Mouse (Mus musculus) right cerebral cortex, postnatal 36 days (tissue): ENCODE data around the gene Eml2.

ENCODE experiments used
- DNase-seq, 2 experiments: peaks; one replicate each; pipeline ENCODE4 v3.0.0; 2022; ENCODE audit warnings: low spot score in 2 of 2, mixed read lengths in 1 of 2

Gene Eml2

DNA sequence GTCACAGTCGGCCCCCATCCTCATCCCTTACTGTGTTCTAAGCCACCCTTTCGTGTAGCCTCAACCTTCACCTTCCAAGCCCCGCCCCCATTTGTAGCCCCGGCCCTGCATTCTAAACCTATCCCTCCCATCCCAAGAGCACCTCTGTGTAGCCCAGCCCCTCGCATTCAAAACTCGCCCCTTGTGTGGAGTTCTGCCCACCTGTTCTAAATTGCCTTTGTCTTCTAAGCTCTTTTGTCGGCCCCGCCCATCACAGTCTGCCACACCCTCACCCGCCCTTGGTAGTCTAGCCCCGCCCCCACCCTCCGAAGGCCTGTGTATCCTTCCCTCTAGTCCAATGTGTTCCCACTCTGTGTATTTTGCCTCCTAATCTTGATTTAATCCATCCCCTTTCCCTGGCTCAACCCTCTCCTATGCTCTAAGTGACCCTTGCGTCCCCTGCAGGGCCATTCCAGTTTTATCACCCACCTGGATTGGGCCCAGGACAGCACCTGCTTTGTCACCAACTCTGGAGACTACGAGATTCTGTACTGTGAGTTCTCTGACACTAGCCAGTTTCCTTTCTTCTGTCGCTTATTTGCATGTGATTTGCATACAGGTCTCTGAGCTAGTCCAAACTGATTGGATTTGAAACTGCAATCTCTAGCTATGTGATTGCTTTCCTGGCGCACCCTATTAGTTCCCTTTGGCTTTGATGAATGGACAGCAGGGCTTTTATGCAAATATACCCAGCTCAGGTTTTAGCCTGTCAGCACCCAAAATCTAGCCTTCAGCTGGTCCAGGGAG lies 26.0 kb downstream of the Eml2 start:
- no peak for DNase-seq

DNA sequence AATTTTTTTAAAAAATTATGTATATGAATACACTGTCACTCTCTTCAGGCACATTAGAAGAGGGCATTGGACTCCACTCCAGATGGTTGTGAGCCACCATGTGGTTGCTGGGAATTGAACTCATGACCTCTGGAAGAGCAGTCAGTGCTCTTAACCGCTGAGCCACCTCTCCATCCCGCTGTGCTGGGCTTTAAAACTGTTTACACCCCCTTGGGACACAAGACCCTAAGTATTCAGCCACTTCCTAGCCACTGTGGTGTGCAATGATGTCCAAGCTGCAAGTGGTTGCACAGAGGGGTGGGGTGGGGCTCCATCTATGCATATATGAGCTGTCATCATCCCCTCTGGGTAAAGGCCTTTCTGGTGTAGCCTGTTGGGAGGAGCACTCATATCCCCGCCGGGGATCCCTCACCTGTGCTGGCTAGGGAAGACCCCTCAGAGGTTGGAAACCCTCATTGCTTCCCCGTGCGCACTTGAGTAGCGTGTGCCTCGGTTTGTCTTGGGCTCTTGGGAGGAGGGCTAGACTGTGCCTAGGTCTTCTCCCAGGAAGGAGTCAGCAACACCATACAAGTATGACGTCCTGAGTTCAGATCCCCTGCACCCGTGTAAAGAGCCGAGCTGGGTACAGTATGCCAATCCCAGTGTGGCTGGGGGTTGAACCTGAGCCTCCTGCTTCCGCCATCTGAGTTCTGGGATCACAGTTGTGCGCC lies 32.1 kb downstream of the Eml2 start:
- DNase-seq = no peak

- no peak for DNase-seq
Observed at GRCm38 (mm10) chr7:19208944-19209472, 32.8 kb downstream of the Eml2 start.

DNA sequence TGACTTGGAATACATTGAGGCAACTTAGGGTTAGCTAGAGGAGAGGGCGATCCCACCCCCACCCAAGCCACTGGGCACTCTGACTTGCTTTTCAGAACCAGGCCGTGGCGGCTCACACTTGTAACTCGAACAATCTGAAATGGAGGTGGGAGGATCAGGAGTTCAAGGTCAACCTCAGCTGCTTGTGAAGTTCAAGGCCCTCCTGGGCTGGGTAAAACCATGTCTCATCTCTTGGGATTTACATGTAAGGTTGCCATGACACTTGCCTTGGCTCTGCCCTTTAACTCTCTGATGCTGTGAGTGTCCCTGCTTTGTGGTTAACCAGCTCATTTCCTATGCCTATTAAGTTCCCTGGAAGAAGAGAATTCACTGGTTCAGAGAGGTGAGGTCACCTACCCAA lies 33.3 kb downstream of the Eml2 start:
- no peak for DNase-seq

DNA sequence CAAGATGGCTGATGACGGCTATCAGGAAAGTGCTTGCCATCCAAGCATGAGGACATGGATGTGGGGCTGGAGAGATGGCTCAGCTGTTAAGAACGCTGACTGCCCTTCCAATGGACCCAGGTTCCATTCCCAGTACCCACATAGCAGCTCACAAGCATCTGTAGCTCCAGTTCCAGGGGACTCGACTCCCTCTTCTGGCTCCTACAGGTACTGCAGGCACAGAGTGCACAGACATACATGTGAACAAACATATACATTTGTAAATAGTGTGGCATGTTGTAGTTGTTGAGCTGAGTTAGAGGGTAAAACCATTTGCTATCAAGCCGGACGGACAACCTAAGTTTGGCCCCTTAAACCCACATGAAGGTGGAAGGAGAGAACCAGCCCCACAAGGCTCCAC lies 33.8 kb downstream of the Eml2 start:
- DNase-seq = no peak

DNA sequence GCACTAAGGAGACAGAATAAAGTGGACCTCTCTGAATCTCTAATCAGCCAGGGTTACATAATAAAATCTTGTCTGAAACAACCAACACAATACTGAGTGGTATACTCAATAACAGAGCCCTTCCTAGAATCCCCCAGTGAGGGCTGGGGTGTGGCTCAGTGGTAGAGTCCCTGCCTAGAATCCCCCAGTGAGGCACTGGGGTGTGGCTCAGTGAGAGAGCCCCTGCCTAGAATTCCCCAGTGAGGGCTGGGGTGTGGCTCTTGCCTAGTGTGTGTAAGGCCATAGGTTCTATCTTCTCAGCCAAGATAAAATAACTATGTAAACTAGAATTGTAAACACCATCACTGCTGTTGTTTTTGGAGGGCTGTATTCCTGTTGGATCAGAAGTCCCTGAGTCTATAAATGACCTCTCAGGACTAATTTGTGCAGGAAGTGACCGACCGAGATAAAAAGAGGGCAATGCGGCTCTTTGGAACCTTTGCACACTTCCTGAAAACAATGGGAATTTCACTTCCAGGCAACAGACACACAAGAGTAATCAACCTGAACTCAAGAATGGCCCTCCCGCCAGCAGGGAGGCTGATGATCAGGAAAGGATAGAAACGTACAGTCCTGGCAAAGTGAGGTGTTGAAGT lies 34.9 kb downstream of the Eml2 start:
- DNase-seq = no peak

DNA sequence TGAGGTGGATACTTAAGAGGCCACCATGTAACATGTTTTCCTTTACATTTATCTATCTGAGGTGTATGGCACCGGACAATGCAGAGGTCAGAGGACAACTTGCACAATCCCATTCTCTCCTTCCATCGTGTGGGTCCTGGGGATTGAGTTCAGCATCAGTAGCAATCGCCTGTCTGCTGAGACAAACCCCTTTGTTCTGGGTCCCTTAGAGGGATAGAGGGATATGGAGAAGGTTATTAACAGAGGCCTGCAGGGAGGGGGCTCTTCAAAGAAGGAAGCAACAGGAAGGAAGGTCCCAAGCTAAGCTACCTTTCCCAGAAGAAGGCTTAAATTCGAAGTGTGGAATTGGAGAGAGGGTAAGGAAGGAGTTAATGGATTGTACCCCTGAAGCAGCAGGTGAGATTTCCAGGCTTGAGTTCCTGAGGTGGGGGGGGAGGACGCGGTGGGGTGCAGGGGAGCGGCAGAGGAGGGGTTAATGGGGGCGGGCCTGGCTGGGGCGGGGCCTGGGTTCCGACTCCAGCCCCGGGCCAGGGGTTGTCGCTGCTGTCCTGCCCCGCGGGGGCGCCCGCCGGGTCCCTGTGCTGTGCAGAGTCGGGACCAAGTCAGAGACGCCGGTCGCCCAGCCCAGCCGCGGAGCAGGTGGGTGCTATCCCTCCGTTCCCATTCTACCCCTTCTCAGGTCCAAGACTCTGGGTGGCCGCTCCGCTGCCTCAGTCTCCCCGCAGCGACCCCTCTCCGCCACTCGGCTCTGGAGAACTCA lies 36.0 kb downstream of the Eml2 start, which contains the start of gene Gpr4:
TSS of gene Gpr4 (plus strand) at position 543 of the 760 bp plus-strand sequence.
- no peak for DNase-seq

DNA sequence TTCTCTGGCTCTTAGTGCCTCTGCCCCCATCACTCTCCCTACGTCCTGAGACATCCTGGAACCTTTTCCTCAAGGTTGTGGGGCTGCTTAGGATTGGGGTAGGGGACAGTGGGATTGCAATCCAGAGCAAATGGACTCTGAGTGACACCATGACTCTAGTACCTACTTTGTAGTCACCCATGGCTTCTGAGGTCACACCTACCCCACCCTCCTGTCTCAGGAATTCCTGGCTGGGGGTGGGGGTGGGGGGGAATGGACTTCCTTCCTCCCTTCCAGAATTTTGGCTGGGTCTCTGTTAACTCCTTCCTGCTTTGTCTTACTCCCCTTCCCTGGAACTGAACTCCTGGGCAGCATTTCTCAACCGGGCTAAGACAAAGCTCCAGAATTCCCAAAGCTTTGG lies 37.2 kb downstream of the Eml2 start:
- DNase-seq = no peak

GRCm38 (mm10) chr7:19214369-19214768 lies 38.1 kb downstream of the Eml2 start:
- no peak for DNase-seq

- no peak for DNase-seq
Observed at GRCm38 (mm10) chr7:19214940-19215339, 38.7 kb downstream of the Eml2 start.

DNA sequence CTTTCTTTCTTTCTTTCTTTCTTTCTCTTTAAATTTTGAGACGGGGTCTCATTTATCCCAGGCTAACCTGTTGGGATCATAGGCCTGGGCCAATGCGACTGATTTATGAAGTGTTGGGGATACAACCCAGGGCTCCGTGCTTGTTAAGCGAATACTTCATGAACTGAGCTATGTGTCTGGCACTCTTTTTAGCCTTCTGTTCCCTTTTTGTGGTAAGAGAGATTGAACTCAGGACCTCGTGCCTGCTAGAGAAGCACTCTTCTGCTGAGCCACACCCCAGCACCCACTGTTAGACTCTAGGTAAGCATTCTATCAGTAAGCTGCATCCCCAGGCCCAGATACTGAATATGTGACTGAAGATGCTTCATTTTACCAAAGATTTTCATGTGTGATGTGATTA lies 41.3 kb downstream of the Eml2 start:
- DNase-seq = no peak

GRCm38 (mm10) chr7:19217944-19218343 lies 41.7 kb downstream of the Eml2 start:
- no peak for DNase-seq

GRCm38 (mm10) chr7:19220061-19220460 lies 43.8 kb downstream of the Eml2 start:
- no peak for DNase-seq

GRCm38 (mm10) chr7:19222189-19222588 lies 46.0 kb downstream of the Eml2 start:
- DNase-seq = no peak

GRCm38 (mm10) chr7:19222875-19223274 lies 46.7 kb downstream of the Eml2 start:
- no peak for DNase-seq

- no peak for DNase-seq
Observed at GRCm38 (mm10) chr7:19224933-19225332, 48.7 kb downstream of the Eml2 start.

DNA sequence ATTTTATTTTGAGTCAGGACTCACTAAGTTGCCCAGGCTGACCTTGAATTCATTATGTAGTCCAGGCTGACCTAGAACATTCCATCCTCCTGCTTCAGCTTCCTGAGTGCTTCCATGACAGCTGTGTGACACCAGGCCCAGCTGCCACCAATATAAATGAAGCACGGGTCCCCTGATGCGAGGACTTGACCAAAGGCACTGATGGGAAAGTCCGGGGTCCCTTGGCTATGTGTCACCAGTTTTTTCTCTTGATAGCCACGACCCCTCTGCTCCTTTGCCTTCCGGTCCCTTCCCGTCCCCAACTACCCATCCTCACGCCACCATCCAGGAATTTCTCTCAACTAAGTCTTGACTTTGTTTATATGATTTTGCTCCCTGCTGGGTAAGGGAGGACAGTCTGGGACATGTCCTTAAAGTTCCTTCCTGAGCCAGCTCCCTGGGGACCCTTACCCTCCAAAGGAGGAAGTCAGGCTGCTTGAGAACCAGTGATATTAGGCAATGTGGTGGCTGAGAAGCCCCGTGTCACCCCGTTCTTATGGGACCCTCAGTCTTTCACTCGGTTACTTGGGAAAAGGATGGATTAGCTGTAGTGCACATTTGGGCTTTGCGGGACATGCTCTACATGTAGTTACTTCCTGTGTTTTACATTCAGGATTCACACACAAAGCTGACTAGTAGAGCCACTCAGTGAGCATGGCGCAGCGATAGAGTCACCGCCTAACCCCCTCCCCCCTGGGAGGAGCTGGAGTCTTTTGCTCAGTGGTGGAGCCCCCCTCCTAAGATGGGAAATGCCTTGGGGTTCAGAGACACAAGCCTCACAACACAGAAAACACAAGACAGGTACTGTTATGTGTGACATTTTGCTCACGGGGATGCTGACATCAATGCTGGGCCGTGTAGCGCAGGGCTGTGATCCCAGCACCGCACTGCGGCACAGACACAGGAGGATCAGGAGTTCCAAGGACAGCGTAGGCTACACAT lies 50.9 kb downstream of the Eml2 start:
- DNase-seq = peak in 1 of 2 experiments; percentile 44

- DNase-seq = peak; percentile 99 to 100
Observed at GRCm38 (mm10) chr7:19227883-19228792, 51.9 kb downstream of the Eml2 start, which contains the start of gene Opa3. TSS of gene Opa3 (plus strand) at chr7:19228334.

DNA sequence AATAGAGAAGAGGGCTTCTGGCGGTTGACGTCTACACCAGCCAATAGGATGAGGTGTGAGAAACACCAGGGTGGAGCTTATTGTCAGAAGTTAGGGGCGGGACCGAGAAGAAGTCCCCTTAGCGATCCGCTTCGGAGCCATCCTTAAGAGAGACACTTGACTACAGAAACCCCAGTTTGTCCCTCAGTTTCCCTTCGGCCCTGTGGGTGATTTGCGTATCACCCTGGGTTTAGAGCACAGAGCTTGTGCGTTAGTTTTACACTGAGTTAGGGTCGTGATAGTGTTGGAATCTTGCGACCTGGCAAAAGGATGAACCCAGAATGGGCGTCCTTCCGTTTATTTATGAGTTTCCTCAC lies 52.5 kb downstream of the Eml2 start:
- DNase-seq = no peak
